Mouse (Mus musculus) brain, embryonic 14.5 days (tissue): Measurements from ENCODE around the gene Cisd1.

ENCODE experiments used
- CTCF ChIP-seq: fragments of 200-500 bp; IDR thresholded peaks from 2 replicates; pipeline ENCODE4 v1.5.1; 2012; ENCODE audit warnings: inconsistent platforms, mild to moderate bottlenecking, moderate library complexity, borderline replicate concordance; ENCODE audit not compliant: insufficient read depth, insufficient read length; ENCODE audit errors: extremely low read depth
- POLR2A ChIP-seq: fragments of 200-500 bp; IDR thresholded peaks from 2 replicates; pipeline ENCODE4 v1.6.1; 2012; ENCODE audit warnings: mild to moderate bottlenecking, inconsistent platforms, borderline replicate concordance; ENCODE audit not compliant: poor library complexity, insufficient read depth, insufficient read length, severe bottlenecking; ENCODE audit errors: extremely low read depth

DNA sequence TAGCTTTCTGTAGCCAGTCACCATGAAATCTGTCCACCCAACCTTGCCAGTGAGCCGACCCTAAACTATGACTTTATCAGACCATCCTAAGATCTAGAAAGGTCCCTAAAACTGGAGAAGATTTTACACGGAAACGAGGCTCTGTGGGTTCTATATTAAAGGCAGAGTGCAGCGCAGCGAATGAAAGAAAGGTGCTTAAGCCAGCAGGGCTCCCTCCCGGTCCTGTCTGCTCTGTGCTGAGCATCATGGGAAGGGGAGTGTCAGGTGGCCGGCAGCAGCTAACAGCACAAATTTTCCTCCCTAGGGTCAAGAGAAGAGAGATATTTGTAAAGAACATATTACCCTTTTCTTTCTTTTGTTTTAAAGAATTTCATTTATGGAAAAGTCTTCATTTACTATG lies 37.4 kb upstream of the Cisd1 start:
- TF ChIP-seq POLR2A, result no peak
- no peak for TF ChIP-seq CTCF
